Mouse (Mus musculus): ENCODE measurements at regions not wholly inside any gene's neighbourhood (a gene's known extent, or its start where the extent isn't known, plus 50 kb on each side); places are given as distances from the start of the nearest gene placed in this dataset.

- DNase-seq (ENCODE audit: low read depth): no peak
Measured at GRCm38 (mm10) chr16:29956904-29957303, 107.3 kb upstream of the Hes1 start.

DNA sequence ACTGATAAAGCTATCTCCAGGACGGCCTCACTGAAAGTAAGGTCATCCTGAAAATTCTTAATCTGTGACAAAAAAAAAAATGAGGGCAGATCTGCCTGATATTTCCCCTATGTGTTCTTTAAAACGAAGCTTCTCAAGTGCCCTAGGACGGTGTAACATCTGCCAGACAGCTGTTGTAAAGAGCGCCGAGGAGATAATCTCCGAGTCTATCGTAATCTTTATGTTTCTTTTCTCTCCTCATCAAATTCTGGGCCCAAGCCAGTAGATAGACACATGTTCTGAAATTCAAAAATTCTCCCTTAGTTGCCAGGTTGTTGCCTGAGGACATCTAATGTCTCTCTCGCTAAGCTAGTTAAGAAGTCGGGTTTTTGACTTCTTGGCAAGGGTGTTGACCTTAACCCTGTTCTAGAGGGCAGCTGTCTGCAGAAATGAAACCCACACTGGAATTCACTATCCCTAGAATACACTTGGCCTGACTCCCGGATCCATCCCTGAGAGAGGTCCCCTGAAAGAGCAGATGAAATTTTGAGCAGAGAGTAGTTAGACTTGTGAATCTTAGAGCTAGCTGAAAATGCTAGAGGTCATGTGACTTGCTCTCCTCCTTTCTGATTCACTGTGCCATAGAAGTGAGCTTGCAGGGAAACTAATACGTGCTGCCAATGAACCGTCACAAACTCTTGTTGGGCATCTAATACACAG is 104.1 kb upstream of the Hes1 start:
- DNase-seq (ENCODE audit: low read depth): no peak

GRCm38 (mm10) chr16:29963284-29963683 is 100.9 kb upstream of the Hes1 start:
- no peak for DNase-seq (ENCODE audit: low read depth)

- no peak for DNase-seq (ENCODE audit: low read depth)
Measured at GRCm38 (mm10) chr16:29964563-29964962, 99.6 kb upstream of the Hes1 start.

- DNase-seq (ENCODE audit: low read depth): no peak
Measured at GRCm38 (mm10) chr16:29968743-29969142, 95.4 kb upstream of the Hes1 start.

- no peak for DNase-seq (ENCODE audit: low read depth)
Measured at GRCm38 (mm10) chr16:29972741-29973141, 91.4 kb upstream of the Hes1 start.

DNA sequence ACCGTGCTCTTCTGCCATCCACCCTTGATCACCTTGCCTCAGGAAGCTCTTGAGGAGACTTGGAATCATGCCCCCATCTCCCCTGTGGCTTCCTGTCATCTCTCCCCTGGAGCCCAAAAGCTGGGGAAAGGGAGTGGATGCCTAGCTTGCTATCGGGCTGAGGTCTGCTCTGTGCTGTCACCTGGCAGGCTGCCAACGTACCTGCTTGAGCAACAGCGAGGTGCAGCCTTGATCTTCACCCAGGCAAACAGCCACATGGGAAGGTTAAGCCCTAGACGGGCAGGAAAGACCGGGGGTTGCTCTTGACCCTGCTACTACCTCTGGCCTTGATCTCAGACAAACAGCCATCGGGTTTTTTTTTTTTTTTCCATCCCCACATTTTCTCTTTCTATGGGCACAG is 90.9 kb upstream of the Hes1 start:
- DNase-seq (ENCODE audit: low read depth): no peak

DNA sequence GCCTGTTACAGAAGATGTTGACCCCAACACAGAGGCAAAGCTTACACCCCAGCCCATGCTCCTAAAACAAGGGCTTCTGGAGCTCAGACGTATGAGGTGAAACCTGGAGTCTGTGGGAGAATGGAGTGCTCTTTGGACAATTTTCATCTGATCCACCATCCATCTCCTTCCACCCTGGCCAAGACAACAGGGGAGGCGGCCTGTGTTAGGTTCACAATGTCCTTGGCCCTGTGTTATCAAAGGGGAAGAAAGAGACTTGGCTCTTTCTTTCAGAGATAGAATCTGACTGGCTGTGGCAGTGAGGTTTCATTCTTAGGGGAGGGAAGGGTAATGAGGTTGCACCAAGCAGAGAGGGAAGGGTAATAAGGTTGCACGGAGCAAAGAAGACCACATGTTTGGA is 88.4 kb upstream of the Hes1 start:
- DNase-seq (ENCODE audit: low read depth): no peak

GRCm38 (mm10) chr16:29977011-29977410 is 87.2 kb upstream of the Hes1 start:
- DNase-seq (ENCODE audit: low read depth): no peak

GRCm38 (mm10) chr16:29977711-29978110 is 86.5 kb upstream of the Hes1 start:
- DNase-seq (ENCODE audit: low read depth): no peak

DNA sequence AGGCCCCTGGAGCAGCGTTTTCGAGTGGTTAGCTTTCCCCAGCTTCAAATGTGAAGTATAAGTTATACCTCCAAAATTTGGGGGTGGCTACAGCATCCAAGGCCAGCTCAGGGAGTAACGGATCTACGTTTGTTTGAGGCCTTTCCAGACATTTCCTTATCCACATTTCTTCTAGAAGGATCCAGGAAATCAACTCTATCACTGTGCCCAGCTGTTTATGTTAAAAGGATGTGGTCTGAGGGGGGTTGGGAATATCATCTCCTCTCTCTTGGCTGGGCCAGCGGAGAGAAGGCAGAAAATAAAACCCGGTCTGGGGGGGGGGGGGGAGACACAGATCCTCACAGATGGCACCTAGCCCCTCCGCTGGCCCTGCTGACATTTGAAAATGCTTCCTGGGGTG is 85.1 kb upstream of the Hes1 start:
- no peak for DNase-seq (ENCODE audit: low read depth)

- DNase-seq (ENCODE audit: low read depth): no peak
Measured at GRCm38 (mm10) chr16:29981543-29981942, 82.6 kb upstream of the Hes1 start.

DNA sequence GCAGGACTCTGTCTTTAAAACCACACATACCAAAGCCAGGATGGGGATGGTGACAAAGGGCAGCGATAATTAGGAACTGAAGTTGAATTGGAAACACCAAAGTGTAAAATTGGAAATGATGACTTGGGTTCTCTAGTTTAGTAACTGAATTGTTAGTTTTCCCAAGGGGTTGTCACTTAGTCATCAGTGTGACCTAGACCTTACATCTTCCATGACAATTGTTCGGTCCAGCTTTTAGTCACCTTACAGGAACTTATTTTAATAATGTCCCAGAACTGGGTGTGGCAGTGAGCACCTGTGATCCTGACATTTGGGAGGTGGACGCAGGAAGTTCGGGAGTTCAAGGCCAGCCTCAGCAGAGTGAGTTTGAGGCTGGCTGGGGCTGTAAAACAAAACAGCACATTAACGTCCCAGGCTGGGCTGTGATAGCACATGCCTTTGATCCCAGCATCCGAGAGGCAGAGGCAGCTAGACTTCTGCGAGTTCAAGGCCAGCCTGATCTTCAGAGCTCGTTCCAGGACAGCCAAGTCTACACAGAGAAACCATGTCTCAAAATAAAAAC is 81.9 kb upstream of the Hes1 start:
- DNase-seq (ENCODE audit: low read depth): no peak

- DNase-seq (ENCODE audit: low read depth): no peak
Measured at GRCm38 (mm10) chr16:29983161-29983560, 81.0 kb upstream of the Hes1 start.

DNA sequence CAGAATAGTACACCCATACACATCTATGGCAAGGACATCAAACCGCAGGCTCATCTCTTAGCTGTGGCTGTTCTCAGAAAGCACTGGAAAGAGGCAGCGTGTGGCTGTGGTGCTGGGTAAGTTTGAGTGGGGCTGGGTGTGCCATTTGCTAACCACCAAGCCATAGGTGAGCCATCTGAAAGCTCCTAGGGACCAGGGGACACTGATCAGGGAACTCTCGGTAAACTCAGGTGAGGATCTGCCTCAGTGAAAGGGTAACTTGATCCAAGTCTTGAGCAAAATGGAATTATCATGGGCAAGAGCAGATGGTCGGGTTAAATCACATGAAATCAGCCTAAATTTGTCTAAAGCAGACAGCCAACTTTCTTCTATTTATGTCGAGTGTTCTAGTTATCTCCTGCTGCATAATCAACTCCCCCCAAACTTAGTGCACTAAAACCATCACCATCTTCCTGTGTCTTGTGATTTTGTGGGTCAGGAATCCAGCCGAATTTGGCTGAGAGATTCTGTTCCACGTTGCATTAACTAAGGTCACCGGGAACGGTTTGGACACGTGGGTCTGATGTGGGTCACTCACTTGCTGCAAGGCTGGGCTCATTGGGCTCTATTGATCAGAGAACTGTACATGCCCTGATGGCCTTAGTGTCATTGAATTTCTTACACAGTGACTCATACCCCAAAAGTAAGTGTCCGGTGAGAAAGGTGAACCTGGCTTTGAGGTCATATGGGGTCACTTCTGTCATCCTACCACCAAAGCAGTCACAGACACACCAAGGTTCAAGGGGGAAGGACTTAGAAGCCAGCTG is 78.9 kb upstream of the Hes1 start:
- no peak for DNase-seq (ENCODE audit: low read depth)

GRCm38 (mm10) chr16:29987595-29987994 is 76.6 kb upstream of the Hes1 start:
- DNase-seq (ENCODE audit: low read depth): no peak

GRCm38 (mm10) chr16:29987999-29988398 is 76.2 kb upstream of the Hes1 start:
- no peak for DNase-seq (ENCODE audit: low read depth)

GRCm38 (mm10) chr16:29989308-29989707 is 74.9 kb upstream of the Hes1 start:
- no peak for DNase-seq (ENCODE audit: low read depth)

GRCm38 (mm10) chr16:29990393-29990792 is 73.8 kb upstream of the Hes1 start:
- DNase-seq (ENCODE audit: low read depth): no peak

DNA sequence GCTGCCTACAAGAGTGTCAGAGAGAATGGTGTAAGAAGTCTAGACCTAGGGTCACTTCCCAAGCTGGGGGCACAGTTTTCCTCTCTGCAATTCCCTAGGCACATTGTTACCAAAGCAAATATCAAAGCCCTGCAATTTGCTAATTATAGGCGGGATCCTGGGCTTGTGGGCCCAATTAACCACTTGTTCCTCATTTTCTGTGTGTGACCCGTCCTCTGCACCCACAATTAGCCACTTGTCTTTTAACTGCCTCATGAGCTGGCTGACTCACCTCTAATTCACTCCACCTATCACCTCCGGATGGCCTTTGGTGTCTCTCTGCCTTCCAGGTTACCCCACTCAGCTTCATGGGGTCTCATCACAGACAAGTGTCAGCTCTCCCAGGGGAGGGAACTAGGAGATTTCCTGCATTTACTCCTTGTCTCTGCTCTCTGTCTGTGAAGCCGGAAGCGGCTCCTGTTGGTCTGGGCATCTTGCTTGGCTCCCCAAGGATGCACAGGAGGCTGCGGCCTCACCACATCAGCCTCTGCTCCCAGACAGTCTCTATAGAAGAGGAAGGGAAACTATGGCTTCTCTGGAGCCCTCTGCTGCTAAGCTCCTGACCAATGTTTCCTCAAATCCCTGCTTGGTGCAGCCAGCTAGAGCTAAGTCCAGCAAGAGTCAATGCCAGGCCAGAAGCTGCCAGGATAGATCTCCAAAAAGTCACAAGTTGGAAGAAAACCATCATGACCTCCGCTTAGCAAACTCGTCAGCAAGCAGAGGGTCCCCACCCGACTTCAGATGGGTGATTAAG is 73.2 kb upstream of the Hes1 start:
- DNase-seq (ENCODE audit: low read depth): no peak

DNA sequence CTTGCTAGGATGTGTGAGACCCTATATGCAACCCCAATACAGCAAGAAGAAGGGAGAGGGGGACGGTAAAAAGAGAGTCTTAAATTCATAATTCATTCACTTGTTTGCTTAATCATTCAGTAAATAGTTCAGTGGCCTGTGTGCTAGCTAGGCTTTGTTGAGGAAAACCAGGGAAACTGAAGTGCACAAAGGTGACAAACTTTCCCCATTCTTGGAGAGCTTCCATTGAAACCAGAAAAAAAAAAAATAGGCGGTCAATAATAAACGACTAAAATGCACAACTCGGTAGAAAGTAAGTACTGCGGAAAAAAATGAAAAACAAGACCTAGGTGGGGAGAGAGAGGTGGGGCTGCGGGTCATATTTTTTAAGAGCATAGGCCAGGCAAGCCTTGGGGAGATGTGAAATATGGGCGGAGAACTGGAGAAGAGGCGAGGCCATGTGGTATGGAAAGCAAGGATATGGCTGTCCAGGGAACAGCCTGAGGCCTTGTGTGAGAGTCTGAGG is 72.3 kb upstream of the Hes1 start:
- no peak for DNase-seq (ENCODE audit: low read depth)

- no peak for DNase-seq (ENCODE audit: low read depth)
Measured at GRCm38 (mm10) chr16:29993111-29993510, 71.1 kb upstream of the Hes1 start.

Measured in c-Kit-positive CD71-negative TER-119-negative erythroid progenitor cells, embryonic 14.5 days (primary cell).